Mouse (Mus musculus) liver, adult 2 months (tissue): ENCODE measurements around the gene Shank2.
A peak's percentile ranks its signal among the peaks of the same experiment; 100 is the strongest.

ENCODE experiments used
- CTCF ChIP-seq: fragments of 200-500 bp; IDR thresholded peaks from 2 replicates; pipeline ENCODE4 v1.5.1; 2011; ENCODE audit warnings: low read depth, low read length, control low read depth
- POLR2A ChIP-seq: fragments of 200-500 bp; IDR thresholded peaks from 2 replicates; pipeline ENCODE4 v1.6.1; 2011; ENCODE audit warnings: low read length, control low read depth; ENCODE audit not compliant: insufficient read depth; ENCODE audit errors: extremely low read depth

GRCm38 (mm10) chr7:144234783-144235182, 233.1 kb downstream of the Shank2 start:
- TF ChIP-seq CTCF (peak; percentile 15), POLR2A (no peak)
